Mouse (Mus musculus) B cell, adult 2 months (primary cell): ENCODE measurements around the gene Ssxb6.
"Not testable (repeated sequence)": the region's sequence is repeated elsewhere in the genome, so short reads cannot be mapped to it uniquely, and the experiment has no call there.

Experiments used
- DNase-seq, 2 experiments: peaks; one replicate each; pipeline ENCODE4 v3.0.0; 2022

The Ssxb6 gene

DNA sequence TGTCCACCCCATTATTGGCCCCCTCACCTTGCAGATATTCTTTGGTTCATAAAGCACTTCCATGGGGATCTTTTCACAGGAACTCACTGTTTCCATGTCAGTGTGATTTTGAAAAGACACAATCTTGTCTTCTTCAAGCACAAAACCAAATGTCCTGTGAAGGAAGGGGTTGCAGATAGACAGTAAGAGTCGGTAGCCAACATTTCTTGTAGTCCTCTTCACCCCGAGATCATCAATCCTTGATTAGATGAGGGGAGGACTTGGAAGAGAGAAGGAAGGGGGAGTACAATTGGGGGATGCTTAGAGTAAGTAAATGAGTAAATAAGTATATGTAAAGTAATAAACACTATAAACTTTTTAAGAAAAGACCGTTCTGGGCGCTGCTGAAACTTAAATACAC is at the start of gene Ssxb6:
Gene Ssxb6 (minus strand): TSS at position 101 of the 400 bp plus-strand sequence.
- DNase-seq: not testable (repeated sequence)

- DNase-seq: not testable (repeated sequence)
Measured at GRCm38 (mm10) chrX:8591716-8592115, 43.7 kb upstream of the Ssxb6 start, which contains the start of gene Ssxb3. Gene Ssxb3 (minus strand): TSS chrX:8591816.

DNA sequence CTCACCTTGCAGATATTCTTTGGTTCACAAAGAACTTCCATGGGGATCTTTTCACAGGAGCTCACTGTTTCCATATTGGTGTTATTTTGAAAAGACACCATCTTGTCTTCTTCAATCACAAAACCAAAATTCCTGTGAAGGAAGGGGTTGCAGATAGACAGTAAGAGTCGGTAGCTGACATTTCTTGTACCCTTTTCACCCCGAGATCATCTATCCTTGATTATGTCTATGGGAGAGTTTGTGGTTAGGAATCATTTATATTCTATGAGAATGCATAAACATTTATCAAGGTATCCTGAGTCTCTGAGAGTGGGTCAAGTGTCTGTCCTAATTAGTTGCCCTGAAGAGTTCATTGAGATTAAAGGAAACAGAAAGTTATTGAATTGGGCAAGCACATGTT is 23.2 kb downstream of the Ssxb6 start, which contains the start of gene Gm14459:
Gene Gm14459 (minus strand): TSS at position 101 of the 400 bp plus-strand sequence.
- no peak for DNase-seq
